Mouse (Mus musculus) heart, postnatal 10 days (tissue): ENCODE data around the gene Tldc2. TPM values are rescaled to one million over a fixed set of nuclear protein-coding genes. Genes with fewer than 3 reads are reported as not detected.
A peak's percentile ranks its signal among the peaks of the same experiment; 100 is the strongest.

Experiments
- DNase-seq, 2 experiments: peaks; one replicate each; pipeline ENCODE4 v3.0.0; 2021
- intact Hi-C: fragments of 180-260 bp; cut with DNase I; formaldehyde crosslinking; loops from one replicate; pipeline ENCODE4 v1.15.1; 2025
- total RNA-seq, 2 experiments: library from RNA; stranded (reverse); gene quantifications; 2 replicates each; pipeline ENCODE4 v1.2.3; 2021

Tldc2 gene
- total RNA-seq, 2 experiments from 2014 or later: not detected

DNA sequence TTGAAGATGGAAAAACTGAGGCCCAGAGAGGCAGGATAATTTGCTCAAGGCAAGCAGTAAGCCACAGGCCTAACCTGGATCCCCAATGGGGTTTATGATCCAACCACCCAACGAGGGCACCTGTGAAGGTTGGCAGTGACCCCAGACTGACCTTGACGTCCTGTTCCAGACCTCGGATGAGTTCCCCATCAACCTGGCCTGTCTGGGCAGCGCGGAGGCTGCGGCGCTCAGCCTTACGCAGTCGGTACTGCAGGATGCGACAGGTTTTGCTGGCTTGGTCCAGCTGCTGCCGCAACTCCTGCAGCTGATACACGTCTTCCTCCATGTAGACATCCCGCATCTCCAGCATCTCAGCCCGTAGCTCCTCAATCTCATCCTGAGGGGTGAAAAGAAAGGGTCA lies 26.8 kb upstream of the Tldc2 start:
- no peak for DNase-seq
- intact Hi-C loops: no loop called here

DNA sequence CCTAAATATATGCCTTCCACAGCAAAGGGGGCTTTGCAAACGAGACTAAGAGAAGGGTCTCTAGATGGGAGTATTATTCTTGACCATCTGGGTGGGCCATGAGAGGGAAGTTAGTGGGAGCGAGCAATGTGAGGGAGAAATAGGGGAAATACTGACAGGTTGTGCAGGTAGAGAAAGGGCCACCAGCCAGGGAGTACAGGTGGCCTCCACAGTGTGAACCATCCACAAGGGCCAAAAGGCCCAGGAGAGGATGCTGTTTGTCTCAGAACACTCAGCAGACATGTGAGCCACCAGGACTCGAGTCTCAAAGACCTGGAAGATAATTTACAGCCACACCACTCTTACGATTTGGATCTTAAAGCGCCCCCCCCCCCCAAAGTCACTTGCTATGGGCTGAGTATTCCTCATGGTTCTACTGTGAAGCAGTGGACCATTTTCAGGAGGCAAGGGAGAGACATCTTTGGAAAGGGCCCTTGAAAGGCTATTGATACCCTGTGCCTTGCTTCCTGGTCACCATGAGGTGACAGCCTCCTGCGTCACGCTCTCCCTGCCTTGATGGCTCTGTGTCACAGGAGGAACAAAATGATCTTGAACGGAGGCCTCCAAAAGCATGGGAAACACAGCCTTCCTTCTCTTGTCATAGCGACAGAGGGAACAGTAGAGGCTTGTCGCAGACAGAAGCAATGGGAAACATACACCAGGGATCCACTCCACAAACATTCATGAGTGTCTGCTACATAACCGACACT lies 26.1 kb upstream of the Tldc2 start:
- DNase-seq: no peak
- intact Hi-C loops: no loop called here

DNA sequence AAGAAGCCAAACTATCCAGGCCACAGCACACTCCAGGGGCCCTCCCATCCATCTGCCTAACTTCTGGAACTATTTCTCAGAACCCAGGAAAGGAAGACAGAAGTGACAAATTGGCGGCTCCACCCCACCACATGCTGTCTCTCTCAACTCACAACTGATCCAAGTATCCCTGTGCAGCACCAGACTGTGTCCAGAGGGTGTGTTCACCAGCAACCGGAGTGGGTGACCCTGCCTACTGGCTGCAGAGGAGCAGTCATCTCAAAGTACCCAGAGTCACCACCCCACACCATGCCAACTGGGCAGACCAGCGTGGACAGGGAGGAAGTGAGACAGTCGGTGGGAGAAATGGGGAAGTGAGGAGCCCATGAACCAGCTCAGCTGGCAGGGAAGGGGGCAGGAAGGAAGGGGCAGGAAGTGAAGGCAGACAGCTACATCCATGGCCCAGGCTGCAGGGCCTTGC lies 23.6 kb upstream of the Tldc2 start:
- intact Hi-C loops: no loop called here
- peak in 1 of 2 experiments; percentile 53 for DNase-seq

DNA sequence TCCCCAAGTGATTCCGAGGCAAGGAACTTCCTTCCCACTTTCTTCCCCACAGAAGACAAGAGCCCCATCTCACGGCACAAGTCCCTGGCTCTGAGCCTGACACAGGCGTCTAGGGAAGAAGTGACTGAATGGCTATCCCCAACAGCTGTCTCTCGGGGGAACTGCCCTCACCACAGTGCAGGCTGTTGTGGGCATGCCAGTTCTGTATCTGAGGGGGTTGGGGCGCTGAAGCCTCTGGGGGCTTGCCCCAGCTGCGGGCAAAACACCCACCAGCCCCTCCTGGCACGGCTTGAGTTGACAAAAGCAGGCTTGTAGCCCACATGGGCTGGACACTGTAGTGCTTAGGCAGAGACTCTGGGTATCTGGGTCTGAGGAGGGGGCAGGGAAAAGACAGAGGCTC lies 22.7 kb upstream of the Tldc2 start:
- intact Hi-C loops: no loop called here

DNA sequence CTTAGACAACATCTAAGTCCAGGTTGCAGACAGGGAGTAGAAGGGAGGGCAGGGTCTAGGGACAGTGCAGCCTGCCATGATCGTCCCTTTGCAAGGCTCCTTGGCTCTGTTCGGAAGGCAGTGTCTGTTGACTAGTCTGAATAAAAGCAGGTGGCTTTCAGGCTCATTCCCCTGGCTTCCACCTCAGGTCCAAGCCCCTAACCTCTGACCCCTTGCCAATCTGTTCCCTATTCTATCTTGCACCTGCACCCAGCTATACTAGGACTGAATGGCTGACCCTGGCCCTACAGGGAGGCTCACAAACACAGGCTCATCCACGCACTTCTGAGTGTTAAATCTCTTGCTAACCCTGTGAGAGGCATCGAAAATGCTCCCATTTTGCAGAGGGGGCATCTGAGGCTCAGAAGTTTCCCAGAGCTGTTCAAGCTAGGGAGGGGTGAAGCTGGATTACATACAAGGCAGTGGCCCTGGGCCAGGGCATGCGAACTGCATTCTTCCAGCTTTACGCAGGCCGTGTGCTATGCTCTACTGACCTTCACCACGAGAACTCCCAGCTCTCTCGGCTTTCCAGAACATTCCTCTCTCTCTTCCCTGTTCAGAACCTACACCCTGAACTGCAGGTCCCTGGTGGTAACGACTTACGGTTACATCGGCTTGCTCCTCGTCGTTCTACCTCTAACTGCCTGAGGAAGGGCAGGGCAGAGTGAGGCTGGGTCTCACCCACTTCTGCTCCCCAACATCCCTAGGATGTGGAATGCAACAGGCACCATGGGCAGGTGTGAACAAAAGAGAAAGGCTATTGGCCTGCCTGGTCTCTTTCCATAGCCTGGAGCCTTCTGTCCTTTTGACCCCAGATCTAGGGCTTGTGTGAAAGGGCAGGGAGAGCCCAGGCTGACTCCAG lies 21.6 kb upstream of the Tldc2 start:
- intact Hi-C loops: no loop called here
- DNase-seq: peak; percentile 79 to 81

More for the DNA sequence above, 22.7 kb upstream of the Tldc2 start:
- peak in 1 of 2 experiments; percentile 56 for DNase-seq

DNA sequence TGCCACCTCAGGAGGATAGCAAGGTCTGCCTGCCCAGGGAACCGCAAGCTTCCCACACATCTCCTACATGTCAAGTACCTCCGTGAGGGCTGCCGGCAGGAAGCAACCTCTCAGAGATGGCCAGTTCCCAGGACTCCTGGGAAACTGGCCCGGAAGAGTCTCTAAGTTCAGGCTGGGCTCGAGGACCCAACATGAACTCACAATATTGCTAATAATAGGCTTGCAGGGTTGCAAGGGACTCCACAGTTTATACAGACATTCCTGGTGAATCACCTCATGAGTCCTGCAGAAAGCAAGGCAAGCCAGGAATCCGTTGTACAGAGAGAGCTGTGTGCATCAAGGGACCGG lies 21.0 kb upstream of the Tldc2 start:
- DNase-seq: peak; percentile 76 to 79
- intact Hi-C loops: no loop called here

DNA sequence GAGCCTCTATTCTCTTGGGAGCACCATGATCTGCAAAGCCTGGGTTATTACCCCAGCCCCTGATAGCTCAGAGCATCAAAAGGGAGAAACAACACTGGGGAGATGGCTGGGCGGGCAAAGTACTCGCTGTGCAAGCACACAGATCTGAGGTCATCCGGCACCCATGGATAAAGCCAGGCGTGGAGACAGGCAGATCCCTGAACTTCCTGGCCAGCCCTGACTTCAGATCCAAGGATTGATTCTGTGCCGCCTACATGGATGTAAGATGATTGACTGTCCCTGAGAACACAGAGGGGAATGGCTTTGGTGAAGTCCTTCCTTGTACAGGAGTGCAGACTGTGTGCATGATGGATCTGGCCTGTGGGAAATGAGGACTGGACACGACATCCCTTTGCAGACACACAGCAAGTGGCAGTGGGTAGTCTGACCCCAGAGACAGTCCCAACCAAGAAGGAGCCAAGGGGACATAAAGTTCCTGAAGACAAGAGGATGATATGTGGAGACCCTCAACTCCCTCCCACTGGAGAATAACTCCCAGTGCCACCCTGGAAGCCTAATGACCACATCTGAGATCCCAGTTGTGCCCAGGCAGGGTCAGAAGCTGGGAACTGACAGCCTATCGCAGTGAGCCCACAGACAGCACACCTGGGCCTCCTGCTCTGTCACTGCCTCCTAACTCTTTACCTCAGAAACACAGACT lies 20.0 kb upstream of the Tldc2 start:
- intact Hi-C loops: no loop called here
- no peak for DNase-seq

DNA sequence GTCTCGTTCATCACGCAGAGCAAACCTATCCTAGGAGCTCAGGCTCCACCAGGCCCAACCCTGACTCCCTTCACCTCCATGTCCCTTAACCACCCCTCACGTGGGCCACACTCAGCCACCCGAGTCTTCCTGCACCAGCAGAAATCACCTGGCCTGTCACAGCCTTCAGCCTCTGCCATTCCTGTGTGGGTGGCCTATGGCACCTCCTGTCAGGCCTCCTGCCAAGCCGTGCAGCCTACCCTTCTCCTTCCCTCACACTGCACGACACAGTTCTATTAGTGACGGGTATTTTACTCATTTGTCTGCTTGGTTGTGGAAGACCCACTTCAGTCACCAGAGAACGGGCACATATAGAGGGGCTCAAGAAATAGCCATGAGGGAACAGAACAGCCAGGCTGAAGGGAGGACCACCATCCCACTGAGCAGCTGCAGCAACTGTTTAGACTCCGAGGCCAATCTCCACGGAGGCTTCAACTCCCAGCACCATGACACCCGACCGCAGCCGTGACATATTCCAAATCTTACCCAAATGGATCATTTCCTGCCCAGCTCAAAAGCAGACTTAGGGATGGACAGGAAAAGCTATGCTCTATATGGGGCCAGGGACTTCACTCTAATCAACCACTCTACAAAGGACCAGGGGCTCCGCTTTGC lies 18.0 kb upstream of the Tldc2 start:
- DNase-seq: no peak
- intact Hi-C loops: no loop called here

DNA sequence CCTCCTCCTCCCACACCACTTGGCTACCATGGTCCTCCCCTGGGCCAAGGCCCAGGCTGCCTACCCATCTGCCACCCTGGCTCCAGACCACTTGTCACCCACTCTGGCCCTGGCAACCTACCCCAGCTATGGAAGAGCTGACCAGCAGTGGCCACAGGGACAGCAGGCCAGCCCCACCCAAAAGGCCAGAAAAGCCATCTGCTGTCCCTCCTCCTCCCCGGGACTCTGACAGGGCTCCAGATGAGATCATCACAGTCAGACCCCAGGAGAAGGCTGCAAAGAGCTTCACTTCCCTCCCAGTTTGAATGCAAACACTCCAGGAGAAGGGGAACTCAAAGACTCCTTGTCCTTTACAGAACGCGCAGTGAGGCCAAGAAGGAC lies 17.5 kb upstream of the Tldc2 start:
- intact Hi-C loops: no loop called here
- DNase-seq: peak; percentile 66 to 68

DNA sequence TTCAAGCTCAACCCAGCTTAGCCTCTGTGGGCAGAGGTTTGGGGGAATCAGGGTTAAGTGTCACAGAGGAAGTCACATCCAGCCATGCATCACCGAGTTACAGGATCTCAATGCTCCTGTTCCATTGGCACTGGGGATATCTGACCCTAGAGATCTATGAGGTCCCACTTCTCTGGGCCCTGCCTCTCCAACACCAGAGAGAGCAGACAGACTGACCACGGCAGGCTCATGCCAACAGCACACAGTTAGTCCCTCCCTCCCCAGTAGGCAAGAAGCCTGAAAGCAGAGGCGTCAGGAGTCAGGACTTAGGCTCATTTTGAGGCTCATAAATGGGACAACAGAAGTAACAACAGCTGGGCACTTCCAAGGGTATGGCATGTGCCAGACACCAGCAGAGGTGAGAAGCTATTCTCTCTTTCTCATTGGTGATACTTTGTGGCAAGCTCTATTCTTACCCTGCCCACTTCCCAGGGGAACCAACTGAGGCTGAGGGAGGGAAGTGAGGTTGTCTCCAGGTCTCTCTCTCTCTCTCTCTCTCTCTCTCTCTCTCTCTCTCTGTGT lies 17.0 kb upstream of the Tldc2 start:
- DNase-seq: no peak
- intact Hi-C loops: loop anchor here (10.0 kb wide), 1 partner anchor 345 kb away; no protein-coding TSS in a partner anchor

DNA sequence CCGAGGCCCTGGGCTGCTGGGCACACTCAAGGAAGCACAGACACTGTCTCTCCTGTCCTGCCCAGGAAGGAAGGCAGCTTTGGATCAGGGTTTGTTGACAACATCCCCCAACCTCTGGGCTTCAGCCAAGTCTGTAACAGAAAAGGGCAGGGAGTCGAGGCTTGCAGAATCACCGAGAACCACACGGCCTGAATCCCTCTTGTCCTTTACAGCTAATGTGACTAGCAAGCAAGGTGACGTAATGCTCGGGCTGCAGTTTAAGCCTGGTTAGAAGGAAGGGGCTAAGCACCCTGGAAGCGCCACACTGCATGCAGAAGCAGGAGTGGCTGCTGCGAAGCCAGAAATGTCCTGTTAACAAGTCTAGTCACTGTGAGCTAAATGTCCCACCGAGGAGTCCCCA lies 16.5 kb upstream of the Tldc2 start:
- peak; percentile 77 to 80 for DNase-seq

DNA sequence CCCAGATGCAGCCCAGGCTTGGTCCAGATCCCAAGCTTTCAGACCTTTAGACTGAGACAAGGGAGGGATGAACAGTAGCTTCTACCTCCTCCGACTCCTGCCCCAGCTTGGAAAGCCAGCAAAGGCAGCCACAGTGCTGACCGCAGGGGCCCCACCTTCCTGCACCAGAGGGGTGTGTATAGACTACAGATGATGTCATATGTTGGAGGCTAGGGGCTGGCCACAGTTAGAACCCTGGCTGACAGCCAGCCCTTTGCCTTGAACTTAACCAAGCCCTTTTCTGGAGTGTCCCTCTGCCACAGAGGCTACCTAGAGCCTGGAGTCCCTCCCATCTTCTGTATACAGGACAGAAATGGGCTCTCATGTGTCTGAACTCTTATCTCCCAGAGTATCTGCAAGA lies 15.3 kb upstream of the Tldc2 start:
- intact Hi-C loops: loop anchor here (10.0 kb wide), 1 partner anchor 347 kb away; no protein-coding TSS in a partner anchor

More for the DNA sequence above, 16.5 kb upstream of the Tldc2 start:
- intact Hi-C loops: loop anchor here (10.0 kb wide), 1 partner anchor 346 kb away; no protein-coding TSS in a partner anchor

DNA sequence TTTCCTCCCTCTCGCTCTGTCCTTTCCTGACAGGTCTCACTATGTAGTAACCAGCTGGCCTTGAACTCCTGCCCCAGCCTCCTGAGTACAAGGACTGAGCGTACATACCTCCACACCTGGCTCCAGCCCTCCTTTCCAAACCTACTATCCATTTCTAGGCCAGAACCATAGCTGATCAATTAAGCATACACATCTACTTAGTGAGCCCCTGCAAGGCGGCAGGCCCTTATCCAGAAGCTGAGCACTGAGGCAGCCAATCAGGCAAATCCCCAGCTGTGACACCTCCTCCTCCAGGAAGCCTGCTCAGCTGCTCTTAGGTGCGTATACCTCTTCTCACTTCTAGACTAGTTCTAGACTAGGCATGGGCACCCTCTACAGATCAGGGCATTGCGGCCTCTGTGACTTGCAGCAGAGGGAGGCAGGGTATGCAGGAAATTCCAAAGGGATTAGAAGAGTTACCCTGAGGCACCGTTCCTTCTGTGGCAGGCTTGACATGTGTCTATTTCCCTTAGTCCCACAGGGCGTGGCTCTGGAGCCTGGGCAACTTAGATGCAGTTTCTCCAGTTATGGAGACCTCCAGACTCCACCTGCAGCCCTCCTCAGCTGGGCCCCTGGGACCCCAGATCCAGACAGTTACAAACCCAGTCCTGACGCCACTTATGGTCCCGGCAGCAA lies 14.4 kb upstream of the Tldc2 start:
- intact Hi-C loops: loop anchor here (10.0 kb wide), 1 partner anchor 348 kb away; no protein-coding TSS in a partner anchor
- no peak for DNase-seq

More for the DNA sequence above, 15.3 kb upstream of the Tldc2 start:
- DNase-seq: peak; percentile 84 to 89

DNA sequence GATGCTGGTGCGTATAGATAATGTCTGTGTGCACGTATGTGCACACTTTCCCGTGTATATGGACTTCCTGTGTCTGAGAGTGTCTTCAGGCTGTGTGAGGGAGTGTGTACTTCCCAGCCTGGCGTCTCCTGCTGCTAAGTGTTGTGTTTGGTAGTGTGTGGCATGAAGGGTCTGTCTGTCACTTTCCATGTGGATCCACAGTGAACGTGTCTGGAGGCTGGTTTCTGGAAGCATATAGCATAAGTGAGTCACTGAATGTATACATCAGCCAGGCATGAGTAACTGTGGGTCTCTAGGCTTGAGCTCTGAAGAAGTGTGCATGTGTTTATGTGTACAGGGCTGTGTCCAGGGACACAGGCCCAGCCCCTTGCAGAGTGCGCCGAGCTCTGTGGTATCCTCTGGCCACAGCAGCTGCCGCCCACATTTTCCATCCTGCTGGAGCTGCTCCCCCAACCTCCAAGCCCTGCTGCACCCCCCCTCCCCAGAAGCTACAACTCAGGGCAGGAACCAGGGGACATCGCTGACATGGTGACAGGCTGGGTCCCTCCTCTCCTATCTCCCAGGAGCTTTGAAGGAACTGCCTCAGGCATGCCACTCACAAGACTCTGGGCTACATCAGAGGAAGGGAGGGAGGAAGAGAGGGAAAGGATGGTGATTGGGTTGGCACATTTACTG lies 13.3 kb upstream of the Tldc2 start:
- intact Hi-C loops: loop anchor here (10.0 kb wide), 1 partner anchor 349 kb away; no protein-coding TSS in a partner anchor
- no peak for DNase-seq

DNA sequence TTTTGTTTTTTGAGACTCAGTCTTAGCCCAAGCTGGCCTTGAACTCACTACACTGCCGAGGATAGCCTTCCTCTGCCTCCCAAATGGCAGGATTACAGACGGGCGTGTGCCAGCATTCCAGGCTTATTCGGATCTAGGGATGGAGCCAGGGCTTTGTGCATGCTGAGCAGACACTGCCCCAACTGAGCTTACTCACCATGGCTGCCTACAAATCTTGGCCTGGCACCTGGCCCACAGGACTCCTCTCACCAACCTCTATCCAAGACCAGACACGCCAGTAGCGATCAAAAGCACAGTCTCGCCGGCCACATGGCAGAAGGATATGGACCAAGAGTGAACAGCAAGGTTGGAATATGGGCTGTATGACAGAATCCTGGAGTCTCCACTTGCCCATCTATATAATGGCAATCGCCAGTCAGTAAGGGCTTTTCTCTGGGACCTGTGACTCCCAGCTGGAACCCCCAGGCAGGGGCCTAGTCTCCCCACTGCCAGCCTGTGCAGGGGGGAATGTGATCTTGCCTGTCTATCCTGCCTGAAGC lies 12.6 kb upstream of the Tldc2 start:
- DNase-seq: no peak
- intact Hi-C loops: loop anchor here (10.0 kb wide), 1 partner anchor 349 kb away; no protein-coding TSS in a partner anchor

DNA sequence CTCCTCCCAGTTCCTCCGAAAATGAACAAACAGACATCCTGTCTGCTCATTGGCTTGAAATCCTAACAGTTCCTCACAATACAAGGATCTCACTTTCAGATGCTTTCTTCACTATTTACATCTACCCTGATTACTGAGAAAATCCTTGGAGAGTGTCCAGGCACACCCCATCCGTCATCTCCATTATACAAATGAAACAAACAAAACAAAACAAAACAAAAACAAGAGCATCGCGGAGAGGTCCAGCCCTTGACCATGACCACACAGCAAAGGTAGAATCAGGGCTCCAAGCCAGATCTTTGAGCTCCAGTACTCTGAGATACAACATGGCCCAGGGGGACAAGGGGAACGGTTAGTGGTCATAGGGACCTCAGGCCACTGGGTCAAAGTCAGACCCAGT lies 12.1 kb upstream of the Tldc2 start:
- intact Hi-C loops: loop anchor here (5.0 to 10.0 kb wide), 2 partner anchors 32 to 350 kb away; no protein-coding TSS in a partner anchor
- no peak for DNase-seq

DNA sequence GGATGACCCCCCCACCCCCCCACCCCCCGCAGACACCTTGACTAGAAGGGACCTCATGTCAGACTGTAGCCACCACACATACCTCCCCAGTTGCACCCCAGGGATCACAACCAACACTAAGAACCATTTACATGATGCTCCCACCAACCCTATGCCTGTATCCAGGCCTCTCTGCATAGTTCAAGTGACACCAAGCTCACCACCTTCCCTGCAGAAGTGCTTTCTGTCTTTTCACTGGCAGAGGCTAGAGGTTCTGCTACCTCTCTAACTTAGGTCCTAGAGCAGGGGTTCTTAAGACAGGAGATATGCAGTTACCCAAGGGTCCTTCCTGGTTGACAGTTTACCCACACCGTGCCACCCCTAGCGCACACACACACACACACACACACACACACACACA lies 11.6 kb upstream of the Tldc2 start:
- no peak for DNase-seq
- intact Hi-C loops: loop anchor here (5.0 to 10.0 kb wide), 2 partner anchors 33 to 350 kb away; no protein-coding TSS in a partner anchor

DNA sequence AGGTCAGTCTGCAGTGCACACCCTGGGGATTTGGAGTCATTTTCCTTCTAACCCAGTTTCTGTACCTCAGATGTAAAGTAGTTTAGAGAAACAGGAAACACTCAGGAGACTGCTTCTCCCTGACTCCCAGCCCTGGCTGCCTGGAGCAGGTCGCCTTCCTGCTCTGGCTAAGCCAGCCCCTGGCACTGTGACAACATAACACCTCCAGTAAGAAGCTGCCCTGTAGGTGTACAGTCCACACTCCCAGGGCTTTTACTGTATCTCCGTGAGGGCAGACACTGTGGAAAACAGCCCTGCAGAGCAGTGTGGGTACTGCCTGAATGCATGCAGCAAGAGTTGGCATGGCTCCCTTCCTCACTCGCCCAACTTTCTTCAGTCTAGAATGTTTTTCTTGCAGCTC lies 11.2 kb upstream of the Tldc2 start:
- intact Hi-C loops: loop anchor here (5.0 to 10.0 kb wide), 2 partner anchors 33 to 351 kb away; no protein-coding TSS in a partner anchor
- peak in 1 of 2 experiments; percentile 69 for DNase-seq
